Comparison of ENCODE assay signal across 18 mouse cellular contexts in genomic region chr13:43220635-43221034, GRCm38 (mm10).
"Had no signal": no experiment of that assay in that cellular context is flagged by ENCODE, and none has a peak within 500 bp of the region (broad histone marks: within the 10 kb centered on the region; RNA-seq: fewer than 3 reads in every experiment).

No protein-coding gene starts in this region.

- H3K36me3 ChIP-seq: midbrain, embryonic 10.5 days; midbrain, embryonic 12.5 days; neural tube, embryonic 13.5 days; neural tube, embryonic 15.5 days had no signal

- H3K4me2 ChIP-seq: lung, embryonic 14.5 days; midbrain, embryonic 12.5 days; neural tube, embryonic 13.5 days; neural tube, embryonic 15.5 days had no signal

- H3K27me3 ChIP-seq: midbrain, embryonic 12.5 days; neural tube, embryonic 13.5 days; neural tube, embryonic 15.5 days had no signal

- DNase-seq: lung, embryonic 14.5 days; lung, postnatal 10 days; lung, postnatal 4 days; midbrain, embryonic 14.5 days; retina, postnatal 1 day; right cerebral cortex, adult 18-20 months; right cerebral cortex, postnatal 25 days; right cerebral cortex, postnatal 4 days; spleen, adult 18-20 months; thymus, adult 18-20 months; thymus, postnatal 14 days; thymus, postnatal 36 days had no signal

- H3K27ac ChIP-seq: midbrain, embryonic 10.5 days; midbrain, embryonic 12.5 days; neural tube, embryonic 13.5 days; neural tube, embryonic 15.5 days had no signal

- H3K4me3 ChIP-seq: midbrain, embryonic 10.5 days; midbrain, embryonic 12.5 days; myocyte; neural tube, embryonic 13.5 days; neural tube, embryonic 15.5 days had no signal

- H3K9ac ChIP-seq: lung, embryonic 14.5 days; midbrain, embryonic 12.5 days; neural tube, embryonic 13.5 days; neural tube, embryonic 15.5 days had no signal

- H3K9me3 ChIP-seq: midbrain, embryonic 10.5 days; midbrain, embryonic 12.5 days; neural tube, embryonic 15.5 days had no signal

- ATAC-seq: midbrain, embryonic 16.5 days had no signal
